Mouse (Mus musculus) forebrain, postnatal 0 days (tissue): ENCODE data around the gene Eprs. TPM values are rescaled to one million over a fixed set of nuclear protein-coding genes. Genes with fewer than 3 reads are reported as not detected.

ENCODE experiments used
- ATAC-seq: fragments of 200-750 bp; cut with Nextera tagmentation; 2 replicates; pipeline ENCODE4 v1.8.0; 2017; ENCODE audit warnings: mild to moderate bottlenecking, moderate library complexity
- DNase-seq: peaks from one replicate; pipeline ENCODE4 v3.0.0-alpha.2; 2015
- H3K27ac ChIP-seq: fragments of 300-500 bp; sonication (generic); 2 replicates; pipeline ENCODE4 v1.5.1; 2014; ENCODE audit warnings: low read depth, mild to moderate bottlenecking, antibody characterized with exemption, low read length, moderate library complexity, mixed read lengths
- H3K27me3 ChIP-seq: fragments of 300-500 bp; sonication (generic); 2 replicates; pipeline ENCODE4 v1.6.1; 2014; ENCODE audit warnings: mild to moderate bottlenecking, low read length, mixed read lengths; ENCODE audit not compliant: insufficient read depth
- H3K36me3 ChIP-seq: fragments of 300-500 bp; sonication (generic); 2 replicates; pipeline ENCODE4 v1.6.1; 2014; ENCODE audit warnings: mild to moderate bottlenecking, moderate library complexity; ENCODE audit not compliant: insufficient read depth
- H3K4me1 ChIP-seq: fragments of 300-500 bp; sonication (generic); 2 replicates; pipeline ENCODE4 v1.6.1; 2014; ENCODE audit warnings: antibody characterized with exemption; ENCODE audit not compliant: insufficient read depth
- H3K4me2 ChIP-seq: fragments of 300-500 bp; sonication (generic); 2 replicates; pipeline ENCODE4 v1.6.1; 2014; ENCODE audit warnings: low read depth, mild to moderate bottlenecking, moderate library complexity
- H3K4me3 ChIP-seq: fragments of 300-500 bp; sonication (generic); 2 replicates; pipeline ENCODE4 v1.5.1; 2014; ENCODE audit warnings: low read depth, low read length, mixed read lengths
- H3K9ac ChIP-seq: fragments of 300-500 bp; sonication (generic); 2 replicates; pipeline ENCODE4 v1.6.1; 2014; ENCODE audit warnings: mild to moderate bottlenecking
- H3K9me3 ChIP-seq: fragments of 300-500 bp; sonication (generic); 2 replicates; pipeline ENCODE4 v1.6.1; 2016; ENCODE audit warnings: low read length
- CTCF ChIP-seq: sonication (generic); IDR thresholded peaks from 2 replicates; pipeline ENCODE4 v1.5.1; 2016; ENCODE audit warnings: antibody characterized with exemption, control low read depth, low read depth
- WGBS: fragments of 180-500 bp; shearing (Covaris S2); extraction: QIAGEN DNeasy Blood & Tissue Kit; methylation state at CpG from one replicate; pipeline ENCODE4 v1.1.7; 2014; 5-methylcytosine and 5-hydroxymethylcytosine counted together
- polyA plus RNA-seq: library from polyadenylated mRNA; unstranded; fragments of >200 nt; fragmentation: Nextera tagmentation; extraction: Ambion mirVana; gene quantifications from 2 replicates; pipeline ENCODE4 v1.2.1, GENCODE M21; 2015
- total RNA-seq: library from RNA; depleted of rRNA; stranded (reverse); fragments of >200 nt; gene quantifications from 2 replicates; pipeline ENCODE4 v1.2.3, GENCODE M21; 2014

Eprs gene
- total and polyA plus RNA-seq, 2 experiments from 2014 or later = 114 to 121 TPM

GRCm38 (mm10) chr1:185441703-185442472, 79.0 kb downstream of the Eprs start:
- no peak overlapping the region for H3K9ac ChIP-seq
- ATAC-seq (peak; percentile 85), DNase-seq (peak; percentile 66)
- TF ChIP-seq CTCF = no peak
- H3K4me2 ChIP-seq = no peak overlapping the region
- peaks cover 27% of the 10 kb centered on the region for H3K4me1 ChIP-seq
- 23% methylated on average over 18 of the region's 18 CpGs for WGBS
- H3K36me3 ChIP-seq = no peaks in the 10 kb centered on the region
- H3K9me3 ChIP-seq = no peaks in the 10 kb centered on the region
- H3K27ac ChIP-seq = peak overlapping the region; percentile 40; the same call in 1 of the 2 replicates
- H3K27me3 ChIP-seq = no peaks in the 10 kb centered on the region
- no peak overlapping the region for H3K4me3 ChIP-seq

- no peak overlapping the region for H3K4me2 ChIP-seq
- H3K9ac ChIP-seq = no peak overlapping the region
- H3K27me3 ChIP-seq = no peaks in the 10 kb centered on the region
- H3K36me3 ChIP-seq = no peaks in the 10 kb centered on the region
- no peak overlapping the region for H3K4me3 ChIP-seq
- 92% methylated on average over 7 of the region's 7 CpGs for WGBS
- DNase-seq (no peak), ATAC-seq (no peak)
- no peak for TF ChIP-seq CTCF
- no peaks in the 10 kb centered on the region for H3K4me1 ChIP-seq
- H3K9me3 ChIP-seq = no peaks in the 10 kb centered on the region
- H3K27ac ChIP-seq = no peak overlapping the region
These were observed 86.1 kb downstream of the Eprs start for GRCm38 (mm10) chr1:185448936-185449335.

- DNase-seq (no peak), ATAC-seq (no peak)
- Histone ChIP-seq H3K36me3 (no peaks in the 10 kb centered on the region), H3K27me3 (no peaks in the 10 kb centered on the region), H3K4me2 (no peak overlapping the region), H3K4me3 (no peak overlapping the region), H3K27ac (no peak overlapping the region), H3K9me3 (no peaks in the 10 kb centered on the region), H3K9ac (no peak overlapping the region), H3K4me1 (0 out of 2 replicates have a peak, but pooled peaks cover 4% of the 10 kb centered on the region)
- WGBS = 76% methylated on average over 2 of the region's 2 CpGs
- TF ChIP-seq CTCF = no peak
These were observed 86.9 kb downstream of the Eprs start for GRCm38 (mm10) chr1:185449727-185450126.

- Histone ChIP-seq H3K4me3 (no peak overlapping the region), H3K27me3 (no peaks in the 10 kb centered on the region), H3K9ac (no peak overlapping the region), H3K9me3 (no peaks in the 10 kb centered on the region), H3K4me2 (no peak overlapping the region), H3K27ac (no peak overlapping the region), H3K36me3 (no peaks in the 10 kb centered on the region), H3K4me1 (0 out of 2 replicates have a peak, but pooled peaks cover 4% of the 10 kb centered on the region)
- no peak for TF ChIP-seq CTCF
- WGBS = 86% methylated on average over 8 of the region's 8 CpGs
- ATAC-seq = no peak
- DNase-seq = no peak
These were observed 88.2 kb downstream of the Eprs start for GRCm38 (mm10) chr1:185451077-185451476.

GRCm38 (mm10) chr1:185451495-185451894, 88.7 kb downstream of the Eprs start:
- DNase-seq = no peak
- TF ChIP-seq CTCF = no peak
- no peak for ATAC-seq
- Histone ChIP-seq H3K4me2 (no peak overlapping the region), H3K4me1 (peaks cover 8% of the 10 kb centered on the region; the same call in 1 of the 2 replicates), H3K9ac (no peak overlapping the region), H3K36me3 (no peaks in the 10 kb centered on the region), H3K27ac (no peak overlapping the region), H3K27me3 (no peaks in the 10 kb centered on the region), H3K4me3 (no peak overlapping the region), H3K9me3 (no peaks in the 10 kb centered on the region)
- 88% methylated on average over 3 of the region's 3 CpGs for WGBS

GRCm38 (mm10) chr1:185452461-185452860, 89.6 kb downstream of the Eprs start:
- no peaks in the 10 kb centered on the region for H3K36me3 ChIP-seq
- no peaks in the 10 kb centered on the region for H3K9me3 ChIP-seq
- H3K4me1 ChIP-seq = peaks cover 12% of the 10 kb centered on the region; the same call in 1 of the 2 replicates
- no peaks in the 10 kb centered on the region for H3K27me3 ChIP-seq
- TF ChIP-seq CTCF = no peak
- DNase-seq (no peak), ATAC-seq (no peak)
- no peak overlapping the region for H3K4me3 ChIP-seq
- H3K4me2 ChIP-seq = no peak overlapping the region
- WGBS = 90% methylated on average over 6 of the region's 6 CpGs
- H3K27ac ChIP-seq = no peak overlapping the region
- H3K9ac ChIP-seq = no peak overlapping the region

- Histone ChIP-seq H3K27me3 (no peaks in the 10 kb centered on the region), H3K4me3 (peak overlapping the region; percentile 75), H3K9me3 (no peaks in the 10 kb centered on the region), H3K4me2 (peak overlapping the region; percentile 82), H3K36me3 (no peaks in the 10 kb centered on the region), H3K27ac (0 out of 2 replicates have a peak overlapping the region, but pooled peaks have one; percentile 29), H3K9ac (peak overlapping the region; percentile 91), H3K4me1 (peaks cover 12% of the 10 kb centered on the region; the same call in 1 of the 2 replicates)
- 33% methylated on average over 4 of the region's 4 CpGs for WGBS
- no peak for DNase-seq
- ATAC-seq = peak; percentile 44; the same call in 1 of the 2 replicates
- TF ChIP-seq CTCF = no peak
These were observed 91.3 kb downstream of the Eprs start for GRCm38 (mm10) chr1:185454144-185454543.
